Mouse (Mus musculus): ENCODE results near the gene Dgkz.

Dgkz gene

DNA sequence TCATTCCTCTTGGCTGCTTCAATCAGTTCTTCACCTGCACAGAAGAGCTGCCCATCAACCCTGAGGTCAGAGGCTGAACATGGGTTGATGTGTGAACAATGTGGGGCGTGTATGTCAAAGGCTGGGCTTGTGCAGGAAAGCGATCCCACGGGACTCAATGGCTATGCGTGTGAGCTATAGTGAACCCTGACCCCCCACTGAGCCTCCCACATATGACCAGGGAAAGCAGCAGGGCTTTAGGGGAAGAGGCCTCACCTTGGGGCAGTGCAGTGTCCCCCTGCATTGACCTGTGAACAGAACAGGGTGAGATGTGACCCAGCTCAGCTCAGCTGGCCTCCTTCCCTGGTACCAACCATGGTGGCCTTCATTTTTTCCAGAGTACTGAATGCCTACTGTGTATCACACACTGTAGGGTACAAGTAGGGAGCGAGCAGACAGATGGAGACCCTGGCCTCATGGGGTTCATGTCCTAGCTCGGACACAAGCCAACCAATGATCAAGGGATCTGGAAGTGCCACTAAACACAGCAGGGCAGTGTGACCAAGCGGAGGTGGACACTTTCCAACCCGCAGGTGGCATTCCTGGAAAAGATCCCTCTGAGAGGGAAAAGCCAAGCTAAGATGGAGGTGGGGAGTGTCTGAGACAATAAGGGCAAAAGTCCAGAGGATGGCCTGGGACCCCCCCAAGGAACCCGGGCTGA lies 40.7 kb downstream of the Dgkz start:
- DNase-seq (ENCODE audit: low spot score), result no peak

DNA sequence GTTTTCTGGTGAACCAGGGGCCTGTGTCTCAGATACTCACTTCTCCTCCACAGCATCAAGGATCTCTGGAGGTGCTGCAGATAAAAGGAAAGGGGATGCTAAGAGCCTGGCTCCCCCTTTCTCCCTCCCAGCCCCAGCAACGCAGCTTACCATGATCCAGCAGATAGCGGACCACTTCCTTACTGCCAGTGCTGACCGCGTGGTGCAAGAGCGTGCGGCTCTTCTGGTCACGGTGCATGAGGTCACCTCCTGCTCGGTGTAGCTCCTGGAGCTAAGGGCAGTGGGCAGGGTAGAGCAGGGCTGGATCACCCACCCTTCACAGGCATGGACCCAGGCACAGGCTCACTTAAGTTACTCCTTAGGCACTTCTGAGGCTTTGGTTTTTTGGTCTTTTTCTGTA lies 41.6 kb downstream of the Dgkz start:
- no peak for DNase-seq (ENCODE audit: low spot score)

DNA sequence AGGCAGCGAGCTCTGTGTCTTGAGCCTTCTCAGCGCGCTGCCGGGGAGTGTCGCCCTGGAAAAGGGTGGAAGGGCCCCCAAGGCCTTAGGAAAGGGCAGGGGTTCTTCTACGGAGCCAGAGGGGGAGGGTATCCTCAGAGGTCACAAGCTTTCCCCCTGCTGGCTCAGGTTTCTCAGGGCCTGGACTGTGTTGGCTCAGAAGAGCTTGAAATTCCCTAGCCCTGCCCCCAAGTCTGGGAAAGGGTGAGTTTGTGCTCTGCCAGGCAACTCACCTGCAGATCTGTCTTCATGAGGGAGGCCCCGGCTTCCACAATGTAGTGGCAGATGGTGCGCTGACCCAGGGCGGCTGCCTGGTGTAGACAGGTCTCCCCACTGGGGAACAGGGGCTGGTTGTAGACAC lies 42.2 kb downstream of the Dgkz start:
- no peak for DNase-seq (ENCODE audit: low spot score)

- DNase-seq (ENCODE audit: low spot score), result no peak
Measured at GRCm38 (mm10) chr2:91932737-91933350, 42.8 kb downstream of the Dgkz start.

GRCm38 (mm10) chr2:91932160-91932711 lies 43.4 kb downstream of the Dgkz start, which contains the start of gene Mdk:
Gene Mdk (minus strand): TSS chr2:91932297.
- no peak for DNase-seq (ENCODE audit: low spot score)

- peak; percentile 83 for DNase-seq (ENCODE audit: low spot score)
Measured at GRCm38 (mm10) chr2:91931328-91932159, 44.1 kb downstream of the Dgkz start.

GRCm38 (mm10) chr2:91930761-91931291 lies 44.8 kb downstream of the Dgkz start:
- no peak for DNase-seq (ENCODE audit: low spot score)

DNA sequence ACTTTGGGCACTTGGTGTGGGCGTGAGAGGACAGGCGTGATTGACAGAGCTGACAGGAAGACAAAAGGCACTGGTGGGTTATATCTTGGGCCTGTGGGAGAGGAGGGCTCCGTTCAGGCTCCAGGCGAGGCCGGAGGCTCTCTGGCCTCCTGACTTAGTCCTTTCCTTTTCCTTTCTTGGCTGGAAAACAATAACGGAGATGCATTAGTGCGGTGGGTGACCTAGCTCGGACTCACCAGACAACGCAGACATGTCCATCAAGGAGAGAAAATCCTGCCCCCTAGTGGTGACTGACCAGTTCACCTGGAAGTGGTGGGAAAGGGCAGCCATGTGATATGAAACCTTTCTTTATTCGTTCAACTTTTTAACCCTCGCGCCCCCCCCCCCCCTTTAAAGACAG lies 45.7 kb downstream of the Dgkz start:
- peak; percentile 77 for DNase-seq (ENCODE audit: low spot score)

GRCm38 (mm10) chr2:91929455-91929854 lies 46.2 kb downstream of the Dgkz start:
- DNase-seq (ENCODE audit: low spot score), result no peak

GRCm38 (mm10) chr2:91928534-91929350 lies 46.9 kb downstream of the Dgkz start:
- DNase-seq (ENCODE audit: low spot score), result peak; percentile 43

DNA sequence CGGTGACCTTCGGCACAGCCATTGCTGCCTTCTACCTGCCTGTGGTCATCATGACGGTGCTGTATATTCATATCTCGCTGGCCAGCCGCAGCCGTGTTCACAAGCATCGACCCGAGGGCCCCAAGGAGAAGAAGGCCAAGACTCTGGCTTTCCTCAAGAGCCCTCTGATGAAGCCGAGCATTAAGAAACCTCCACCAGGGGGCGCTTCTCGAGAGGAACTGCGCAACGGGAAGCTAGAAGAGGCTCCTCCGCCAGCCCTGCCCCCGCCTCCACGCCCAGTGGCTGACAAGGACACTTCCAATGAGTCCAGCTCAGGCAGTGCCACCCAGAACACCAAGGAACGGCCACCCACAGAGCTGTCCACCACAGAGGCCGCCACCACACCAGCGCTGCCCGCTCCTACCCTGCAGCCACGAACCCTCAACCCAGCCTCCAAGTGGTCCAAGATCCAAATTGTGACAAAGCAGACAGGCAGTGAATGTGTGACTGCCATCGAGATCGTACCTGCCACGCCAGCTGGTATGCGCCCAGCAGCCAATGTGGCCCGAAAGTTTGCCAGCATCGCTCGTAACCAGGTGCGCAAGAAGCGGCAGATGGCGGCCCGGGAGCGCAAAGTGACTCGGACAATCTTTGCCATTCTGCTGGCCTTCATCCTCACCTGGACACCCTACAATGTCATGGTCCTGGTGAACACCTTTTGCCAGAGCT lies 47.7 kb downstream of the Dgkz start:
- peak; percentile 92 for DNase-seq (ENCODE audit: low spot score)

DNA sequence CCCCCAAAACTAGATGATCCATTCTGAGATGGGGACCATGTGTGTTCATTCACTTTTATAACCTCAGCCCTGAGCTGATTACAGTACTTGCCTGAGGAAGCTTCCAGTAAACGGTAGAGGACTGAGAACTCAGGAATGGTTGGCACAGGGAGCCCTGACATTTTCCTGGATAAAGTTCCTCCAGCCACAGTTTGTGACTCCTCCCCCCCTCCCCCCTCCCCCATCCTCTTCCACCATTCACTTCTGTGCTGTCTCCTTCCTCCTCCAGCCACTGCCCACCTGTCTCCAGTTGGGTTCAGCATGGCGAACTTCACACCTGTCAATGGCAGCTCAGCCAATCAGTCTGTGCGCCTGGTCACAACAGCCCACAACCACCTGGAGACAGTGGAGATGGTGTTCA lies 48.7 kb downstream of the Dgkz start, which contains the start of gene Chrm4:
TSS of gene Chrm4 (plus strand) at position 301 of the 400 bp plus-strand sequence.
- DNase-seq (ENCODE audit: low spot score), result no peak

DNA sequence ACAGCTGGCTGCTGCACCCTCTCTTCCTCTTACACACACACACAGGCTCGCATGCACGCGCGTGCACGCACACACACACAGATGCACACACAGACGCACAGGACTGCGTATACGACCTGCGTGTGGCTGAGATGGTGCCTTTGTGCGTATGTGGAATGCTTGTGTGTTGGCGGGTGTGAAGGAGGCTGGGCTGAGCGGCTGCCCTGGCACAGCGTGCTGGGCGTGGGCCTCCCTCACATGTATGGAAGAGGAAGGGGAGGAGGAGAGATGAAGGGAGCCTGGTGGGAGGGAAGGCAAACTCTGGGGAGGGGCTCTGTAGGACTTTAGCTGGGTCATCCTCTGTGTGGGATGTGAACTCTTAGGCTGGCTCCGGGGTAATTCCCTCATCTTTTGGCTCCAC lies 50.2 kb downstream of the Dgkz start:
- DNase-seq (ENCODE audit: low spot score), result peak; percentile 41

DNA sequence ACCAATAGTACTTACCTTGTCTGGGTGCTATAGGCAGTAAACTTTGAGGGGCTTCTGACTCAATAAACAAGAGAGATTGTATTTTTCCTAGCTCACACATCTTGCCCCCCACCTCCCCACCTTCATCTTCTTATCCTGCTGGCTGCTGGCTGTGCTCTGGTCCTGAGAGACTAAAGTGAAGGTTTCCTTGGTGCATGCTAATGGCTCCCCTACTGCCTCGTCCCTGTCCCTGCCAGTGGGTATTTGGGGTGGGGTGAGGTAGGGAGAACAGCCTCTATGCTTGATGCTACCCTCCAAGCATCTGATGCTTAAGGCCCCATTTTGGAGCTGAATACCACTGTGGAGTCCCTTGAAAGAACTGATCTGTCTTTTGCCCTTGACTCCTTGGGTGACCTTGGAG lies 50.9 kb downstream of the Dgkz start:
- peak; percentile 31 for DNase-seq (ENCODE audit: low spot score)

DNA sequence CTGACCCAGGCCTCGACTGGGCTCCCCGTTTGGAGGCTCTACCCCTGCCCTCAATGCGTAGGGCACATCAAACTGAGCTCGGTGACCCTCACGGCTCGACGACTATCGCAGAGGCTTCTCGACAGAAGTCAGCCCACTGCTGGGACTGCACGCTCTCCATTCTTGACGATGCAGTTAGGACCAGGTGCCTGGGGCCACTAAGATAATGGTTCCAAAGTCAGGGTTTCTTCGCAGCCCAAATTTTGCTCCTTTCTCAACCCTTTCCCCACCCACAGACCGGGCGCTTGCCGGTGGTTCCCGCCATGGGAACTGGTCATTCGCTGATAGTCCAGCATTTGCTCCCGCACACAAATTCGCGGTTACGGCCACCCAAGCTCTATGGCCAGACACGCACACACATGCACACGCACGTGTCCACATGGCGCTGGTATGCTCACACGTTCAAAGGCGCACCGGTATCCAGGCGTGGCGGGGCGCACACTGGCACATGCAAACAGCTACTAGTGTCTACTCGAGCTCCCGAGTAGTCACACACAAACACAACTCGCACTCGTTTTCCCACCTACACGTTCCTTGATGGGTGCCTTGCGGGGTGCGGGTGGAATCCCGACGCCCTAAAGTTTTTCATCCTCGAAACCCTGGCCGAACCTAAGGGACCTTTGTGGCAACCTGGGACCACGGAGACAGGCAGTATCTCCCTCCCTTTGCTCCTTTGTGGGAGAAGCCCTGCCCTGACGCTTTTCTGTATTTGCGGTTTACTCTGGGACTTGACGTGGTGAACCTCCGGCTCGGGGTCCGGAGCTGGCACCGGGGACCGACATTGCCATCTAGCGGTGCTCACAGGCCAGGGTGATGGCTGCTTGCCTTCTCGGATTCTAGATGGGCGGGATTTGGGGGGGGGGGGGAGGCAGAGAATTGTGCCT lies 52.0 kb downstream of the Dgkz start:
- DNase-seq (ENCODE audit: low spot score), result peak; percentile 83

DNA sequence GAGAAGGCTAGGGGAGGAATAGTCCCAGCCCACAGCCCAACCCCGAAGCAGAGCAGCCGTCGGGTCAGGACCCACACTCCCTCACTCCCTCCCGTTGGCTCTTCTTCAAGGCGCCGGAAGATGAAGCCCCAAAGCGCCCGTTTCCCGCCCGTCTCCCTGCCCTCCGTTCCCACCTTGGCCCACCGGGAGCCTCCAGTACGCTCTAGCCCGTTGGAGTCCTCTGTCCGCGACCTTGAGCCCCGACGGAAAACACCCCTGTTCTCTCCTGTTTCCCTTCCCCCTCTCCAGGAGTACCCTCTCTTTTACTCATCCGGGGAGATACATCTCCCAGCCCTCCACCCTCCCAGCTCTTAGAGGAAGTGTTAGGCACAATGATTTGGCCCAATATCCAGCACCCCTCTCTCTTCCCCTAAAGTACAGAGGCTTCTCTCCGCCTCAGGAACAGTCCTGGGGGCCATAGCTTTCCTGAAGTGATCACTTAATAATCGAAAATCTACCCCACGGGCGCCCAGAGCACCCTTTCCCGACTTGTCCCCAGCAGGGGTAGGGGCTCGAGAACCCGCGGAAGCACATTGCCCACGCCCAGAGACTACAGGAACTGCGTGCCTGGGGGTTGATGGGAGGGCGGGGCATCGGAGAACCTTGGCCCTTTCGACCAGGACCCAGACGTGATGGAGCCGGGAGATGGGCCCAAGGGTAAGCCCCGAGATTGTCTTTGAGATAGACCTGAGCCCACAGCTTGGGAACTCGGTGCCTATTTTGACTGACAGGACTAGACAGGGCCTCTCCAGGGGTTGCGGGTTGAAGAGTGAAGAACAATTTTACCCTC lies 52.9 kb downstream of the Dgkz start:
- DNase-seq (ENCODE audit: low spot score), result peak; percentile 50

- peak; percentile 77 for DNase-seq (ENCODE audit: low spot score)
Measured at GRCm38 (mm10) chr2:91921790-91922570, 53.7 kb downstream of the Dgkz start.
